Mouse (Mus musculus): ENCODE data around the gene Iars2. TPM values are rescaled to one million over a fixed set of nuclear protein-coding genes. Genes with fewer than 3 reads are reported as not detected.

The Iars2 gene
- polyA plus RNA-seq (2012; rRNA removed) = 18.2 and 18.9 TPM in 2 replicates

DNA sequence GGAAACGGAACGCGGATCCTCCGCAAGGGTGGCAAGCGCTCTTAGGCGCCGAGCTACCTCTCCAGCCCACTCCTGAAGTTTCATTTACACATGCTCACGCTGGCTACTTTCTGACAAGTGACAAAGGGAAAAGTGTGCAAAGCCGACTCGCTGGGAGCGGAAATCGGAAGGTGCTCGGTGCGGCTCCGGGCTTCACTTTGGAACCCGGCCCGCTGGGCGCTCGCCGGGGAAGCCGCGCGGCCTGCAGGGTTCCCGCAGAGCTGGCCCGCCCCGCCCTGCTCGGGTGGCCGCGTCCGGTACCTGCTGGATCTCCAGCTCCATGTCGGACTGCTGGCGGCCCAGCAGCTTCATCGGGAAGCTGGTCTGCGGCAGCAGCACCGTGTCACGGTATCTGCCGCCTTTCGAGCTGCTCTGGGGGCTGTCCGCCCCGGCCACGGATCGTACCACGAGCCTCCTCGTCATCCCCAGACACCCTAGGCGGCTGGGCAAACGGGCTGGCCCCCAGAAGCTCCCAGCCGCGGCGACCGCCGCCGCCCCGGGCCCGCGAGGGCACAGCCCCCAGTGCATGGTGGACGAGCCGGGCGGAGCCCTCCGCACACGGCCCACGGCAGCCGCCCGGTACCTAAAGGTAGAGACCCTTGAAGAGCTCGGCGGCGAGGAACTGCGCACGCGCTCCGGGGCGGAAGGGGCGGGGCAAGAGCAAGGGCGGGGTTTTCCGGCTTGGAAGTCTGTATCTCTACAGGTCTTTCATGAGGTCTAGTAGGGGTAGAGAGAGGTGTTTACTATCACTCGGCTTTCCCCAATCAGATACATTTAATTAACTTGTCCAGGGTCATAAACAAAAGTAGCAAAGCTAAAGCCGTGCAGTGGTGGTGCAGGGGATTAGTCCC is at the start of gene Iars2:
Iars2 (minus strand) TSS at position 676 of the 890 bp plus-strand sequence.
- peak; percentile 84 for TF ChIP-seq POLR2A (IDR thresholded peaks at IDR 0.05; ENCODE audit: borderline replicate concordance, extremely low read depth, insufficient read depth, insufficient read length, poor library complexity, severe bottlenecking)
- no peak for TF ChIP-seq CTCF (IDR thresholded peaks at IDR 0.05; ENCODE audit: borderline replicate concordance, extremely low read depth, insufficient read depth, insufficient read length)
- peak; percentile 96 for DNase-seq (ENCODE audit: low read depth)

- DNase-seq (ENCODE audit: low read depth) = no peak
- no peak for TF ChIP-seq CTCF (IDR thresholded peaks at IDR 0.05; ENCODE audit: borderline replicate concordance, extremely low read depth, insufficient read depth, insufficient read length)
- no peak for TF ChIP-seq POLR2A (IDR thresholded peaks at IDR 0.05; ENCODE audit: borderline replicate concordance, extremely low read depth, insufficient read depth, insufficient read length, poor library complexity, severe bottlenecking)
Observed at GRCm38 (mm10) chr1:185377429-185377828, 48.2 kb upstream of the Iars2 start.

GRCm38 (mm10) chr1:185376390-185376789 is 47.2 kb upstream of the Iars2 start:
- DNase-seq (ENCODE audit: low read depth) = no peak

GRCm38 (mm10) chr1:185369979-185370378 is 40.8 kb upstream of the Iars2 start:
- no peak for TF ChIP-seq CTCF (IDR thresholded peaks at IDR 0.05; ENCODE audit: borderline replicate concordance, extremely low read depth, insufficient read depth, insufficient read length)
- no peak for TF ChIP-seq POLR2A (IDR thresholded peaks at IDR 0.05; ENCODE audit: borderline replicate concordance, extremely low read depth, insufficient read depth, insufficient read length, poor library complexity, severe bottlenecking)
- DNase-seq (ENCODE audit: low read depth) = no peak

More at GRCm38 (mm10) chr1:185376390-185376789, 47.2 kb upstream of the Iars2 start:
- TF ChIP-seq POLR2A (IDR thresholded peaks at IDR 0.05; ENCODE audit: borderline replicate concordance, extremely low read depth, insufficient read depth, insufficient read length, poor library complexity, severe bottlenecking) = no peak
- no peak for TF ChIP-seq CTCF (IDR thresholded peaks at IDR 0.05; ENCODE audit: borderline replicate concordance, extremely low read depth, insufficient read depth, insufficient read length)

- no peak for DNase-seq (ENCODE audit: low read depth)
- TF ChIP-seq CTCF (IDR thresholded peaks at IDR 0.05; ENCODE audit: borderline replicate concordance, extremely low read depth, insufficient read depth, insufficient read length) = no peak
- no peak for TF ChIP-seq POLR2A (IDR thresholded peaks at IDR 0.05; ENCODE audit: borderline replicate concordance, extremely low read depth, insufficient read depth, insufficient read length, poor library complexity, severe bottlenecking)
Observed at GRCm38 (mm10) chr1:185367383-185367782, 38.2 kb upstream of the Iars2 start.

DNA sequence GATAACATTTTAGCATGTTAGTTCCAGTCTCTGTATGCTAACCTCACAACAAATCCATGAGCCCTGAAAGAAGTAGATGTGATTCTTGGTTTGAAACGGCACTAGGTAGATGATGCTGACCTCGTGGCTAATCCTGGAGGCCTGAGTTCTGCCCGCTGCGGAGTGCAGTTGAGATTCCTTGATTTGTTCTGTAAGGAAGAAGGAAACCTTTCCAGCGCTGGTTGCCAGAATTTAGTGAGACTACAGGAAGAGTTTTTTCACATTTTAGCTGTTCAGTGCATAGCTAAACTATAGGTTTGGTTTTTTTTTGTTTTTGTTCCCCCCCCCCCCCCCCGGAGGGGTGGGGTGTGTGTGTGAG is 35.0 kb upstream of the Iars2 start:
- DNase-seq (ENCODE audit: low read depth) = no peak
- no peak for TF ChIP-seq POLR2A (IDR thresholded peaks at IDR 0.05; ENCODE audit: borderline replicate concordance, extremely low read depth, insufficient read depth, insufficient read length, poor library complexity, severe bottlenecking)
- TF ChIP-seq CTCF (IDR thresholded peaks at IDR 0.05; ENCODE audit: borderline replicate concordance, extremely low read depth, insufficient read depth, insufficient read length) = no peak

GRCm38 (mm10) chr1:185363526-185364182 is 34.5 kb upstream of the Iars2 start:
- TF ChIP-seq POLR2A (IDR thresholded peaks at IDR 0.05; ENCODE audit: borderline replicate concordance, extremely low read depth, insufficient read depth, insufficient read length, poor library complexity, severe bottlenecking) = no peak
- no peak for TF ChIP-seq CTCF (IDR thresholded peaks at IDR 0.05; ENCODE audit: borderline replicate concordance, extremely low read depth, insufficient read depth, insufficient read length)
- peak; percentile 82 for DNase-seq (ENCODE audit: low read depth)

- TF ChIP-seq POLR2A (IDR thresholded peaks at IDR 0.05; ENCODE audit: borderline replicate concordance, extremely low read depth, insufficient read depth, insufficient read length, poor library complexity, severe bottlenecking) (peak; percentile 64; the same call in 1 of the 2 replicates), CTCF (IDR thresholded peaks at IDR 0.05; ENCODE audit: borderline replicate concordance, extremely low read depth, insufficient read depth, insufficient read length) (no peak)
- peak; percentile 99 for DNase-seq (ENCODE audit: low read depth)
Observed at GRCm38 (mm10) chr1:185362677-185363520, 33.7 kb upstream of the Iars2 start, which contains the start of gene Eprs. TSS of gene Eprs (plus strand) at chr1:185363044.

DNA sequence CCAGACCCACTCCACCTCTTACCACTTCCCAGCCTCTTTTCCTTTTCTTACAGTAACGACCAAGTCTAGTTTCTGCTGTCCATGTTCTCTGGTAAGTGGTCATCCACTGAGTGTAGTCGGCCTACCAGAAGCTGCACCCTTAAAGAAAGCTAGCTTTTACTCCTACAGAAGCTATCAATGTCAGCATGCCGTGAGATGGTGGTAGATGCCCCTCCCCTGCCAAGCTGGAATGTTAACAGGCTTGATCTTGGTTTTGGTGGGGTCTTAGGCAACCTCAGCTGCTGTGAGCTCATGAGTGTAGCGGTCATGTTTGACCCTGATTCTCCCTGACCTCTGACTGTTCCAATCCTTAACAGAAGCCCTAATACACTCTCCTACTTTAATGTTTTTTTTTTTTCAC is 29.0 kb upstream of the Iars2 start:
- TF ChIP-seq CTCF (IDR thresholded peaks at IDR 0.05; ENCODE audit: borderline replicate concordance, extremely low read depth, insufficient read depth, insufficient read length) = no peak
- no peak for TF ChIP-seq POLR2A (IDR thresholded peaks at IDR 0.05; ENCODE audit: borderline replicate concordance, extremely low read depth, insufficient read depth, insufficient read length, poor library complexity, severe bottlenecking)
- no peak for DNase-seq (ENCODE audit: low read depth)

DNA sequence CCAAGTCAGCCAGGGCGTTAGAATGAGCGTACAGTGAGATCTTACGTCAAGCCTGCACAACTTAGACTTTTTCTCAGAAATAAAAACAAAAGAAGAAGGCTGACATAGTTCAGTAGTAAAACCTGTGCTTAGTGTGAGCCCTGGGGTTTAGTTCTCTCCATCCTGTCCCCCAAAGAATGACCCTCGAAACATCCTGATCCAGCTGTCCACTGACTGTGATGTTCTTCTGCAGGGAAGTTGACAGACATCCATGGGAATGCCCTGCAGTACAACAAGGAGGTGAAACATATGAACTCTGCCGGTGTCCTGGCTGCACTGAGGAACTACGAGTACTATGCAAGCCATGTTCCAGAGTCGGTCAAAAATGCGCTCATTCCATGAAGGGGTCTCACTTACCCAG is 27.1 kb upstream of the Iars2 start:
- no peak for DNase-seq (ENCODE audit: low read depth)
- no peak for TF ChIP-seq CTCF (IDR thresholded peaks at IDR 0.05; ENCODE audit: borderline replicate concordance, extremely low read depth, insufficient read depth, insufficient read length)
- no peak for TF ChIP-seq POLR2A (IDR thresholded peaks at IDR 0.05; ENCODE audit: borderline replicate concordance, extremely low read depth, insufficient read depth, insufficient read length, poor library complexity, severe bottlenecking)

- no peak for DNase-seq (ENCODE audit: low read depth)
- TF ChIP-seq CTCF (IDR thresholded peaks at IDR 0.05; ENCODE audit: borderline replicate concordance, extremely low read depth, insufficient read depth, insufficient read length) (no peak), POLR2A (IDR thresholded peaks at IDR 0.05; ENCODE audit: borderline replicate concordance, extremely low read depth, insufficient read depth, insufficient read length, poor library complexity, severe bottlenecking) (no peak)
Observed at GRCm38 (mm10) chr1:185354731-185355130, 25.5 kb upstream of the Iars2 start.
